Mouse (Mus musculus): ENCODE measurements around the gene Zdhhc19. TPM values are rescaled to one million over a fixed set of nuclear protein-coding genes. Genes with fewer than 3 reads are reported as not detected.

The Zdhhc19 gene
- total RNA-seq, 4 experiments from 2014 or later: 0.27 TPM; not detected in 3

- no peak for DNase-seq (ENCODE audit: low spot score in 2 of 2)
Measured at GRCm38 (mm10) chr16:32513948-32514347, 17.9 kb downstream of the Zdhhc19 start.

- peak; percentile 75 to 80 for DNase-seq (ENCODE audit: low spot score in 2 of 2)
Measured at GRCm38 (mm10) chr16:32516006-32516962, 20.2 kb downstream of the Zdhhc19 start.

- no peak for DNase-seq (ENCODE audit: low spot score in 2 of 2)
Measured at GRCm38 (mm10) chr16:32517785-32518481, 21.9 kb downstream of the Zdhhc19 start.

GRCm38 (mm10) chr16:32519656-32520371 is 23.7 kb downstream of the Zdhhc19 start:
- no peak for DNase-seq (ENCODE audit: low spot score in 2 of 2)

- DNase-seq (ENCODE audit: low spot score in 2 of 2): no peak
Measured at GRCm38 (mm10) chr16:32520372-32520748, 24.3 kb downstream of the Zdhhc19 start.

GRCm38 (mm10) chr16:32522578-32523194 is 26.6 kb downstream of the Zdhhc19 start:
- no peak for DNase-seq (ENCODE audit: low spot score in 2 of 2)

- DNase-seq (ENCODE audit: low spot score in 2 of 2): no peak
Measured at GRCm38 (mm10) chr16:32523462-32524243, 27.6 kb downstream of the Zdhhc19 start.

- DNase-seq (ENCODE audit: low spot score in 2 of 2): no peak
Measured at GRCm38 (mm10) chr16:32524244-32524615, 28.2 kb downstream of the Zdhhc19 start.

- no peak for DNase-seq (ENCODE audit: low spot score in 2 of 2)
Measured at GRCm38 (mm10) chr16:32526906-32527305, 30.8 kb downstream of the Zdhhc19 start.

GRCm38 (mm10) chr16:32532878-32533826 is 37.1 kb downstream of the Zdhhc19 start:
- no peak for DNase-seq (ENCODE audit: low spot score in 2 of 2)

- no peak for DNase-seq (ENCODE audit: low spot score in 2 of 2)
Measured at GRCm38 (mm10) chr16:32535157-32535751, 39.2 kb downstream of the Zdhhc19 start.

- DNase-seq (ENCODE audit: low spot score in 2 of 2): no peak
Measured at GRCm38 (mm10) chr16:32537867-32538660, 42.0 kb downstream of the Zdhhc19 start.

GRCm38 (mm10) chr16:32538761-32539255 is 42.7 kb downstream of the Zdhhc19 start:
- DNase-seq (ENCODE audit: low spot score in 2 of 2): no peak

GRCm38 (mm10) chr16:32541338-32542179 is 45.5 kb downstream of the Zdhhc19 start:
- no peak for DNase-seq (ENCODE audit: low spot score in 2 of 2)

GRCm38 (mm10) chr16:32543422-32543821 is 47.4 kb downstream of the Zdhhc19 start:
- no peak for DNase-seq (ENCODE audit: low spot score in 2 of 2)

- no peak for DNase-seq (ENCODE audit: low spot score in 2 of 2)
Measured at GRCm38 (mm10) chr16:32547156-32548068, 51.3 kb downstream of the Zdhhc19 start.
